Mouse (Mus musculus) myocyte (in vitro differentiated cells): ENCODE results near the gene Myo5c. TPM values are rescaled to one million over a fixed set of nuclear protein-coding genes. Genes with fewer than 3 reads are reported as not detected.

Experiments
- H3K27me3 ChIP-seq: one replicate; pipeline ENCODE4 v1.6.1; 2011; ENCODE audit not compliant: control insufficient read depth, insufficient read depth, insufficient read length
- H3K36me3 ChIP-seq: one replicate; pipeline ENCODE4 v1.6.1; 2011; ENCODE audit not compliant: control insufficient read depth, insufficient read depth
- H3K4me2 ChIP-seq: one replicate; pipeline ENCODE4 v1.6.1; 2011; ENCODE audit warnings: low read depth, control low read depth
- H3K4me3 ChIP-seq: one replicate; pipeline ENCODE4 v1.5.1; 2011; ENCODE audit warnings: mild to moderate bottlenecking, control low read depth, moderate library complexity
- H3K79me2 ChIP-seq: one replicate; pipeline ENCODE4 v1.6.1; 2011; ENCODE audit not compliant: control insufficient read depth, insufficient read depth
- H3ac ChIP-seq: one replicate; pipeline ENCODE4 v1.6.1; 2011; ENCODE audit not compliant: control insufficient read depth, insufficient read length
- CEBPB ChIP-seq: IDR thresholded peaks from 2 replicates; pipeline ENCODE4 v1.6.1; 2011; ENCODE audit warnings: mild to moderate bottlenecking, moderate library complexity; ENCODE audit not compliant: poor library complexity, insufficient read depth, severe bottlenecking
- E2F4 ChIP-seq: IDR thresholded peaks from one replicate; pipeline ENCODE4 v1.6.1; 2011; ENCODE audit warnings: mild to moderate bottlenecking, control low read depth, moderate library complexity; ENCODE audit not compliant: insufficient read depth
- MAX ChIP-seq: IDR thresholded peaks from one replicate; pipeline ENCODE4 v1.6.1; 2011; ENCODE audit warnings: low read depth, mild to moderate bottlenecking, control low read depth
- MYOD1 ChIP-seq, 3 experiments: IDR thresholded peaks; one replicate each; pipeline ENCODE4 v1.6.1; 2011; ENCODE audit warnings: control low read depth in 2 of 3, low read depth in 2 of 3, mild to moderate bottlenecking in 2 of 3, moderate library complexity in 1 of 3; ENCODE audit not compliant: insufficient read length in 2 of 3, control insufficient read depth in 1 of 3
- MYOG ChIP-seq, 3 experiments: IDR thresholded peaks; one replicate each; pipeline ENCODE4 v1.6.1; 2011; ENCODE audit warnings: control low read depth in 2 of 3, low read depth in 2 of 3, mild to moderate bottlenecking in 2 of 3; ENCODE audit not compliant: insufficient read length in 2 of 3, control insufficient read depth in 1 of 3, insufficient read depth in 1 of 3
- POLR2A ChIP-seq: IDR thresholded peaks from one replicate; pipeline ENCODE4 v1.6.1; 2011; ENCODE audit warnings: low read depth, mild to moderate bottlenecking, control low read depth, moderate library complexity; ENCODE audit not compliant: insufficient read length
- POLR2AphosphoS2 ChIP-seq: IDR thresholded peaks from one replicate; pipeline ENCODE4 v1.6.1; 2011; ENCODE audit warnings: low read depth, control low read depth; ENCODE audit not compliant: insufficient read length
- REST ChIP-seq: IDR thresholded peaks from one replicate; pipeline ENCODE4 v1.6.1; 2011; ENCODE audit warnings: mild to moderate bottlenecking, control low read depth, moderate library complexity; ENCODE audit not compliant: insufficient read depth, insufficient read length
- SRF ChIP-seq: IDR thresholded peaks from one replicate; pipeline ENCODE4 v1.6.1; 2011; ENCODE audit warnings: low read depth; ENCODE audit not compliant: control insufficient read depth, insufficient read length
- TCF12 ChIP-seq: IDR thresholded peaks from one replicate; pipeline ENCODE4 v1.6.1; 2011; ENCODE audit warnings: mild to moderate bottlenecking, control low read depth; ENCODE audit not compliant: poor library complexity, insufficient read depth, severe bottlenecking
- TCF3 ChIP-seq: IDR thresholded peaks from one replicate; pipeline ENCODE4 v1.6.1; 2011; ENCODE audit warnings: low read depth, control low read depth; ENCODE audit not compliant: insufficient read length
- USF1 ChIP-seq: IDR thresholded peaks from one replicate; pipeline ENCODE4 v1.6.1; 2011; ENCODE audit warnings: low read depth, mild to moderate bottlenecking, control low read depth, moderate library complexity
- polyA plus RNA-seq: library from polyadenylated mRNA; unstranded; fragments of >200 nt; fragmentation: generic; extraction: Trizol; gene quantifications from one replicate; pipeline ENCODE4 v1.2.1, GENCODE M21; 2012; ENCODE audit warnings: missing spikeins

The Myo5c gene
- polyA plus RNA-seq, 1 experiment = 0.07 TPM

DNA sequence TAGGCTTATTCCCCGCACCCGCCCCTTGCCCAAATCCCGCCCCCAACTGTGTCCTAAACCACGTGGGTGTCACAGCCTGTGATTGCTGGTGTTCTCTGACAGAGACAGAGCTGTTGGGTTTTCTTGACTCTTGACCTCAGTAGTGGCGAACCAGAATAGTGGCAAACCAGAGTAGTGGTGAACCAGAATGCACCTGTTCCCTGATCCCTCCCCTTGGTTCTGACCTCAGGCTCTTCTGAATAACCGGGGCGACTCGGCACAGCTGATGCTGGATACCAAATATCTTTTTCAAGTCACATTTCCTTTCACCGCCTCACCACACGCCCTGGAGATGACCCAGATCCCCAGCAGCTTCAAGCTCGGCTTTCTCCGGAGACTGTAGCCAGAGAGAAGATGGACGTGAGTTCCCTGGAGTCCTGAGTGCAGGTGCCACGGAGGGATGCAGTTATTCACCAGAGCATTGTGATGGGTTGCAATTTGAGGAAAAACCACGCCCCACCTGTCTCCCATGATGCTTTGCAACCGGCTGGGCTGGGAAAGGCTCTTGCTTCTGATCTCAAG is 72.0 kb downstream of the Myo5c start:
- TF ChIP-seq E2F4 (no peak), MYOG (IDR thresholded peaks at IDR 0.05; ENCODE audit: control insufficient read depth in 1 of 3, insufficient read depth in 1 of 3, insufficient read length in 2 of 3, low read depth in 2 of 3) (peak; percentile 32 to 75 (median 69)), MYOD1 (IDR thresholded peaks at IDR 0.05; ENCODE audit: control insufficient read depth in 1 of 3, insufficient read length in 2 of 3, low read depth in 2 of 3) (peak in 2 of 3 experiments; percentile 50 to 83), TCF12 (peak; percentile 47), USF1 (no peak)
- peak overlapping the region; percentile 32 for H3K4me2 ChIP-seq

DNA sequence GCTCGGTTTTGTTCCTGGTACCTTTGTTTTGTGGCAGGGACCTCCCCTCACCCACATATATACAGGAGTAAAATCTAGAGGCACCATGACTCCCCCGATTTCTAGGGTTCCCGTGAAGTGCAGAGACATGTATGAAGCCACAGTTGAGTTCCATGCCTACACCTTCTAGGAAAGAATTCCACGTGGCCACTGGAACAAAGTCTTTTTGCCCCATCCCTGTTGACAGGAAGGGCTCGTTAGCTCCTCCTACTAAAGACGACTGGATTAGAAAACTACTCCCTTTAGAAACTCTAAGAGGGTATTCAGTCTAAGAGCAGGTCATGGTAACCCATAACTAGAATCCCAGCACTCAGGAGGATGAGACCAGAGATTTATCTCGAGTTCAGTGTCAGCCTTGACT is 72.5 kb downstream of the Myo5c start:
- Histone ChIP-seq H3ac (no peak overlapping the region), H3K4me2 (peak overlapping the region; percentile 32), H3K4me3 (no peak overlapping the region), H3K79me2 (no peaks in the 10 kb centered on the region), H3K27me3 (no peaks in the 10 kb centered on the region), H3K36me3 (no peaks in the 10 kb centered on the region)
- TF ChIP-seq MAX = no peak
- TF ChIP-seq E2F4 = no peak
- no peak for TF ChIP-seq REST
- TF ChIP-seq MYOG (IDR thresholded peaks at IDR 0.05; ENCODE audit: control insufficient read depth in 1 of 3, insufficient read depth in 1 of 3, insufficient read length in 2 of 3, low read depth in 2 of 3) = no peak
- no peak for TF ChIP-seq TCF12

More for the DNA sequence above, 72.0 kb downstream of the Myo5c start:
- Histone ChIP-seq H3K79me2 (no peaks in the 10 kb centered on the region), H3K36me3 (no peaks in the 10 kb centered on the region), H3ac (no peak overlapping the region), H3K27me3 (no peaks in the 10 kb centered on the region), H3K4me3 (no peak overlapping the region)

DNA sequence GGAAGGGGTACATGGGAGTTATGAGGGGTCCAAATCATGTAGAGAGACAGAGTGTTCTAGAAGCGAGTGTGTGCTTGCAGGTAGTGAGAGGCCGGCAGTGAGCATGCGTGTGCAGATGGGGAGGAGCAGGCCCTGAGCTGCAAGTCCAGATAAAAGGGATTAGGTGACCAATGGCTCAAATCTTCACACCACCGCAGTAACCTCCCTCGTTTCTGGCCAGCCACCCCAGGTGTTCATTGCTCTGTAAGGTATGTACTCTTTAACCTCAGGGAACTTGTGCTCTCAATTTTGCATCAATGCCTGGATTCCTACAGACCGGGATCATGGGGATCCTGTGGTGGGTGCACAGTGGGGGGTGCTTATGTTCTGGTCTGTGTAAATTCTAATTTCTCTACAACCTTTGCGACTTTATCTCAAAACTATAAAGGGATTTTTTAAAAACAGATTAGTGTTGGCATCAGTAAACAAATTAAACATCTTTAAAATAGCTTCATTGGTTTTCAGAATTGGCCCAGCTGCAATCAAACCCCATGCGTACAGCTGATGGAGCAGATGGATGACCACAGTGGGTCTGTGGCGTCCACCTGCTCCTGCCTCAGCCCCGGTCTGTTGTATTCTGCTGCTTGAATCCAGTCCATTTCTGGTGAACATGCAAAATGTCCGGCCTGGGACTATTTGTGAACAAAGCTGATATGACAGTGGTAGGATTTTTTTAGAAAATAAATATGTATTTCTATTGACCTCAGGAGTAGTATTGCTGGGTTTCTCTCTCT is 74.5 kb downstream of the Myo5c start, which contains the start of gene Gnb5:
Gene Gnb5, plus strand, starts transcription at position 163 of the 773 bp plus-strand sequence.
- H3K79me2 ChIP-seq = no peaks in the 10 kb centered on the region
- TF ChIP-seq MYOG (IDR thresholded peaks at IDR 0.05; ENCODE audit: control insufficient read depth in 1 of 3, insufficient read depth in 1 of 3, insufficient read length in 2 of 3, low read depth in 2 of 3) = peak in 2 of 3 experiments; percentile 81 to 82
- no peak for TF ChIP-seq REST
- TF ChIP-seq TCF12 = no peak
- no peak for TF ChIP-seq POLR2A
- TF ChIP-seq E2F4 = no peak
- TF ChIP-seq USF1 = no peak
- peak in 2 of 3 experiments; percentile 75 to 84 for TF ChIP-seq MYOD1 (IDR thresholded peaks at IDR 0.05; ENCODE audit: control insufficient read depth in 1 of 3, insufficient read length in 2 of 3, low read depth in 2 of 3)
- no peak for TF ChIP-seq MAX
- no peak for TF ChIP-seq CEBPB
- no peak for TF ChIP-seq POLR2AphosphoS2
- no peak for TF ChIP-seq SRF
- TF ChIP-seq TCF3 = peak; percentile 46
- no peaks in the 10 kb centered on the region for H3K36me3 ChIP-seq
- H3K27me3 ChIP-seq = no peaks in the 10 kb centered on the region
- H3K4me2 ChIP-seq = no peak within 1 kb of the TSS
- no peak within 1 kb of the TSS for H3ac ChIP-seq
- no peak within 1 kb of the TSS for H3K4me3 ChIP-seq

DNA sequence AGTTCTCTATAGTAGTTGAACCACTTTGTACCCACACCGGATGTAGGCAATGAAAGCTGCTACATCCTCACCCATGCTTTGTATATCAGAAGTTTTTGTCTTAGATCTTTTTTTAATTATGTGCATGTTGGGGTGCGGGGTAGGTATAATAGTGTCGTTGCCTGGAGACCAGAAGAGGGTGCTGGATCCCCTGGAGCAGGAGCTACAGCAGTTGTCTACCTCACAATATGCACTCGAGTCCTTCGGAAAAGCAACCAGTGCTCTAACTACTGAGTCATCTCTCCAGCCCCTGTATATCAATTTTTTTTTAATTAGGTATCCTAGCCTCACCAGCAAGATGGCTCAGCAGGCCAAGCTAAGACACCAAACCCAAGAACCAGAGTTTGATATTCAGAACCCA is 75.2 kb downstream of the Myo5c start:
- no peak overlapping the region for H3ac ChIP-seq
- no peak overlapping the region for H3K4me3 ChIP-seq
- no peaks in the 10 kb centered on the region for H3K79me2 ChIP-seq
- H3K27me3 ChIP-seq = no peaks in the 10 kb centered on the region
- H3K36me3 ChIP-seq = no peaks in the 10 kb centered on the region
- TF ChIP-seq CEBPB = no peak
- no peak for TF ChIP-seq USF1
- no peak for TF ChIP-seq SRF
- no peak for TF ChIP-seq MYOD1 (IDR thresholded peaks at IDR 0.05; ENCODE audit: control insufficient read depth in 1 of 3, insufficient read length in 2 of 3, low read depth in 2 of 3)
- TF ChIP-seq E2F4 = no peak
- H3K4me2 ChIP-seq = no peak overlapping the region

GRCm38 (mm10) chr9:75308621-75309020 is 76.8 kb downstream of the Myo5c start:
- TF ChIP-seq REST (no peak), TCF3 (no peak), USF1 (no peak), MAX (no peak), CEBPB (no peak), MYOG (IDR thresholded peaks at IDR 0.05; ENCODE audit: control insufficient read depth in 1 of 3, insufficient read depth in 1 of 3, insufficient read length in 2 of 3, low read depth in 2 of 3) (no peak), SRF (no peak), POLR2A (no peak), TCF12 (no peak)
- Histone ChIP-seq H3K4me2 (no peak overlapping the region), H3ac (no peak overlapping the region)

More at GRCm38 (mm10) chr9:75308621-75309020, 76.8 kb downstream of the Myo5c start:
- H3K79me2 ChIP-seq = no peaks in the 10 kb centered on the region
- no peaks in the 10 kb centered on the region for H3K36me3 ChIP-seq
- H3K4me3 ChIP-seq = no peak overlapping the region
- no peaks in the 10 kb centered on the region for H3K27me3 ChIP-seq
